Mouse (Mus musculus) cerebellum, adult 2 months (tissue): ENCODE measurements around the gene Lyrm9. TPM values are rescaled to one million over a fixed set of nuclear protein-coding genes. Genes with fewer than 3 reads are reported as not detected.

ENCODE experiments used
- DNase-seq, 2 experiments: peaks; one replicate each; pipeline ENCODE4 v3.0.0; 2021
- H3K27ac ChIP-seq: fragments of 200-500 bp; 2 replicates; pipeline ENCODE4 v1.5.1; 2012; ENCODE audit warnings: low read length, control low read depth, inconsistent platforms; ENCODE audit not compliant: insufficient read depth
- H3K27me3 ChIP-seq: fragments of 200-500 bp; 2 replicates; pipeline ENCODE4 v1.6.1; 2012; ENCODE audit warnings: inconsistent platforms, mild to moderate bottlenecking, low read length, moderate library complexity; ENCODE audit not compliant: control insufficient read depth, insufficient read depth
- H3K4me1 ChIP-seq: fragments of 200-500 bp; 2 replicates; pipeline ENCODE4 v1.6.1; 2011; ENCODE audit warnings: low read length; ENCODE audit not compliant: control insufficient read depth, insufficient read depth
- H3K4me3 ChIP-seq: fragments of 200-500 bp; replicated peaks from 2 replicates; pipeline ENCODE3; 2011; ENCODE audit warnings: mild to moderate bottlenecking, low read depth, low read length, control low read depth; ENCODE audit not compliant: insufficient read depth
- CTCF ChIP-seq: fragments of 200-500 bp; IDR thresholded peaks from 2 replicates; pipeline ENCODE4 v1.5.1; 2011; ENCODE audit warnings: low read depth, mild to moderate bottlenecking, control low read depth, low read length, moderate library complexity, borderline replicate concordance; ENCODE audit not compliant: insufficient read depth
- POLR2A ChIP-seq: fragments of 200-500 bp; IDR thresholded peaks from 2 replicates; pipeline ENCODE4 v1.6.1; 2011; ENCODE audit warnings: low read length, control low read depth, borderline replicate concordance; ENCODE audit not compliant: insufficient read depth
- WGBS: fragments of 180-500 bp; shearing (Covaris S2); methylation state at CpG from one replicate; pipeline ENCODE4 v1.1.7; 2018; 5-methylcytosine and 5-hydroxymethylcytosine counted together
- polyA plus RNA-seq: library from polyadenylated mRNA; depleted of rRNA; stranded (reverse); fragments of >200 nt; gene quantifications from 2 replicates; pipeline ENCODE4 v1.2.3, GENCODE M21; 2012

Gene Lyrm9
- polyA plus RNA-seq, 1 experiment: 22.6 TPM

- Histone ChIP-seq H3K4me1 (peaks cover 13% of the 10 kb centered on the region), H3K27me3 (no peaks in the 10 kb centered on the region), H3K27ac (no peak overlapping the region), H3K4me3 (no peak overlapping the region)
- no peak for TF ChIP-seq POLR2A
- no peak for TF ChIP-seq CTCF
- 30% methylated on average over 4 of the region's 4 CpGs for WGBS
- DNase-seq: peak in 1 of 2 experiments; percentile 54
These were observed 5.3 kb downstream of the Lyrm9 start for GRCm38 (mm10) chr11:78831716-78832115.

GRCm38 (mm10) chr11:78832117-78832726 lies 5.8 kb downstream of the Lyrm9 start:
- Histone ChIP-seq H3K27me3 (no peaks in the 10 kb centered on the region), H3K27ac (no peak overlapping the region), H3K4me1 (peaks cover 13% of the 10 kb centered on the region), H3K4me3 (no peak overlapping the region)
- 85% methylated on average over 10 of the region's 10 CpGs for WGBS
- no peak for DNase-seq
- TF ChIP-seq CTCF (no peak), POLR2A (no peak)

- DNase-seq: peak; percentile 51 to 63
- TF ChIP-seq CTCF: no peak
- no peak for TF ChIP-seq POLR2A
- H3K27ac ChIP-seq: no peak overlapping the region
- 46% methylated on average over 13 of the region's 13 CpGs for WGBS
- H3K27me3 ChIP-seq: no peaks in the 10 kb centered on the region
- H3K4me3 ChIP-seq: no peak overlapping the region
- peaks cover 10% of the 10 kb centered on the region for H3K4me1 ChIP-seq
These were observed 6.5 kb downstream of the Lyrm9 start for GRCm38 (mm10) chr11:78832816-78833314.

- WGBS: 91% methylated on average over 4 of the region's 4 CpGs
- no peaks in the 10 kb centered on the region for H3K27me3 ChIP-seq
These were observed 10.1 kb downstream of the Lyrm9 start for GRCm38 (mm10) chr11:78836486-78836885.

GRCm38 (mm10) chr11:78837989-78838388 lies 11.6 kb downstream of the Lyrm9 start:
- H3K27me3 ChIP-seq: no peaks in the 10 kb centered on the region
- no peak overlapping the region for H3K4me3 ChIP-seq
- WGBS: 24% methylated on average over 11 of the region's 11 CpGs
- TF ChIP-seq POLR2A (no peak), CTCF (peak; percentile 80)
- H3K27ac ChIP-seq: no peak overlapping the region
- peak; percentile 57 to 75 for DNase-seq
- H3K4me1 ChIP-seq: peaks cover 12% of the 10 kb centered on the region

More at GRCm38 (mm10) chr11:78836486-78836885, 10.1 kb downstream of the Lyrm9 start:
- Histone ChIP-seq H3K4me3 (no peak overlapping the region), H3K4me1 (peaks cover 11% of the 10 kb centered on the region), H3K27ac (no peak overlapping the region)
- no peak for DNase-seq
- TF ChIP-seq POLR2A (no peak), CTCF (no peak)

GRCm38 (mm10) chr11:78839491-78839890 lies 13.1 kb downstream of the Lyrm9 start:
- Histone ChIP-seq H3K27me3 (no peaks in the 10 kb centered on the region), H3K4me3 (no peak overlapping the region), H3K27ac (no peak overlapping the region), H3K4me1 (peaks cover 8% of the 10 kb centered on the region)
- 42% methylated on average over 14 of the region's 14 CpGs for WGBS
- no peak for TF ChIP-seq POLR2A
- TF ChIP-seq CTCF: no peak
- DNase-seq: no peak

GRCm38 (mm10) chr11:78840141-78840540 lies 13.8 kb downstream of the Lyrm9 start:
- no peak overlapping the region for H3K4me3 ChIP-seq
- H3K27ac ChIP-seq: no peak overlapping the region
- H3K4me1 ChIP-seq: peaks cover 8% of the 10 kb centered on the region
- WGBS: 97% methylated on average over 5 of the region's 5 CpGs
- no peaks in the 10 kb centered on the region for H3K27me3 ChIP-seq
- no peak for DNase-seq
- TF ChIP-seq CTCF: no peak
- TF ChIP-seq POLR2A: no peak

- H3K4me1 ChIP-seq: peaks cover 8% of the 10 kb centered on the region
- WGBS: 42% methylated on average over 8 of the region's 8 CpGs
- no peak for DNase-seq
- no peak for TF ChIP-seq CTCF
- H3K4me3 ChIP-seq: no peak overlapping the region
- H3K27me3 ChIP-seq: no peaks in the 10 kb centered on the region
- no peak overlapping the region for H3K27ac ChIP-seq
These were observed 15.6 kb downstream of the Lyrm9 start for GRCm38 (mm10) chr11:78841987-78842386.
